Mouse (Mus musculus) kidney, postnatal 36 days (tissue): ENCODE results near the gene Pde12.

ENCODE experiments used
- DNase-seq, 2 experiments: peaks; one replicate each; pipeline ENCODE4 v3.0.0; 2021 to 2022; ENCODE audit warnings: mixed read lengths in 2 of 2

Gene Pde12

GRCm38 (mm10) chr14:26639961-26640360 is 29.7 kb downstream of the Pde12 start:
- peak; percentile 27 to 44 for DNase-seq

- DNase-seq = peak in 1 of 2 experiments; percentile 11
These were observed 30.4 kb downstream of the Pde12 start for GRCm38 (mm10) chr14:26639251-26639650.

GRCm38 (mm10) chr14:26638708-26639084 is 31.0 kb downstream of the Pde12 start:
- DNase-seq = peak; percentile 72 to 78

GRCm38 (mm10) chr14:26637851-26638707 is 31.6 kb downstream of the Pde12 start, which contains the start of gene Arf4:
TSS of gene Arf4 (plus strand) at chr14:26638074.
- peak; percentile 99 for DNase-seq

- peak; percentile 65 to 69 for DNase-seq
These were observed 32.4 kb downstream of the Pde12 start for GRCm38 (mm10) chr14:26637025-26637850.

GRCm38 (mm10) chr14:26626605-26627140 is 43.0 kb downstream of the Pde12 start:
- DNase-seq = peak; percentile 13 to 18

GRCm38 (mm10) chr14:26625301-26625700 is 44.4 kb downstream of the Pde12 start:
- no peak for DNase-seq

GRCm38 (mm10) chr14:26610689-26611088 is 59.0 kb downstream of the Pde12 start:
- DNase-seq = no peak
